Mouse (Mus musculus) left cerebral cortex, postnatal 10 days (tissue): Measurements from ENCODE around the gene Ranbp1. TPM values are rescaled to one million over a fixed set of nuclear protein-coding genes. Genes with fewer than 3 reads are reported as not detected.
"Not testable (repeated sequence)": the region's sequence is repeated elsewhere in the genome, so short reads cannot be mapped to it uniquely, and the experiment has no call there.

Experiments
- DNase-seq, 2 experiments: peaks; one replicate each; pipeline ENCODE4 v3.0.0; 2021 to 2022; ENCODE audit warnings: low spot score in 2 of 2, mixed read lengths in 1 of 2; ENCODE audit errors: extremely low spot score in 1 of 2
- intact Hi-C: fragments of 180-260 bp; cut with DNase I; formaldehyde crosslinking; loops from one replicate; pipeline ENCODE4 v1.15.1; 2025
- microRNA-seq: library from miRNA; unstranded; fragments of <30 nt; microRNA quantifications from one replicate; pipeline ENCODE4 v1.2.0, GENCODE M21; 2022
- total RNA-seq, 2 experiments: library from RNA; stranded (reverse); gene quantifications; 2 replicates each; pipeline ENCODE4 v1.2.3; 2021

Ranbp1 gene
- total RNA-seq, 2 experiments from 2014 or later, result 116 to 122 TPM

DNA sequence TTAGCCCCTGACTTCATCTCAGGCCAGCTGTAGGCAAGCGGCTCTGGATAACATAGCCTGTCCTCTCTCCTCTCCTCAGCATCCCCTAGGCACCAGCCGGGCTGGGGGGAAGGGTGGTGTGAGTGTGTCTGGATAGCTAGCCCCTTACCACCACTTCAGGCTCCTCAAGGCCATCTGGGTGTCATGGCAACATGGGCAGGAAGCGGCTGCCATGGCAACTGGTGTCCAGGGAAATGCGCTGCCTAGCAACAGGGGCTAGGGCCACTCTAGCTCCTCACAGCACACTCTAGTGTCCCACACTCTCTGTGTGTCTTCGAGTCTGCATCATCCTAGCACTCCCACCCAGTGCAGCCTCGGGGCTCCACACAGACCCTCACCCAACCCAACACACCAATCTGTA, 34.8 kb downstream of the Ranbp1 start:
- intact Hi-C loops, result loop anchor here (2.0 to 10.0 kb wide), 2 partner anchors 95 to 289 kb away; partner anchors contain the start of gene Slc25a1
- DNase-seq, result peak; percentile 86 to 89

DNA sequence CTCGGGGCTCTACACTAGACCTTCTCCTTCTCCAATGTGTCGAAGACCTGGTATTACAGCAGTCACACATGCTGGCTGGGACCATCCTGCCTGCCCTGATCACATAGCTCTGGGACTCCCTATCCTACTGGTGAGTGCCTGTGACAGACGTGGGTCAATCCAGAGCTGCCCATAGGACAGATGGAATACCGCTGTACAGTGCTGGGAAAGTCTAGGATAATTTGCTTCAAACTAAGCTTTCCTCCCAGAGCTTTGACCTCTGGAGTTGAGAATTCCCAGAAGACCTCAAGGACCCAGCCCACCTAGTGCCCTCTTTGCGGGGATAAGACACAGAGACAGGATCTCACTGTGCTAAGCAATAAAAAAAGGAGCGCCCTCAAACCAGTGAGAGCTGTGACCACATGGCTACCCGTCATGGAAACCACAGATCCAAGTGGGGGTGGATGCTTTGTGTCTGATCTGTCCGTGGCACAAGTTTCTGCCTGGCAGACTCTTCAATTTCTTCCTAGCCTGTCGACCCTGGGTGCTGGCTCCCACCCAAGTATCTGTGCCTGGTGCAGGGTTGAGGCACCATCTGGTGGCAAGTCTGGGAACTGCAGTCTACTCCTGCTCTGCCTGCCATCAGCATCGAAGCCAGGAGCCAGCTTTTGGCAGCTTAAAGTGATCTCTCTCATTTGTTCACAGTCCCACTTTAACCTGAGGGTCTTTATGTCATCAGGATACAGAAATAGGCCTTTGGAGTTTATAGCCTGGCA, 36.9 kb downstream of the Ranbp1 start:
- peak; percentile 91 to 94 for DNase-seq
- intact Hi-C loops, result loop anchor here (1.0 to 10.0 kb wide), 4 partner anchors 93 to 287 kb away; partner anchors contain the start of genes Dgcr6 and Slc25a1

- intact Hi-C loops, result loop anchor here (1.0 to 10.0 kb wide), 3 partner anchors 103 to 286 kb away; partner anchors contain the start of genes Dgcr6 and Slc25a1
- peak; percentile 65 to 76 for DNase-seq
Observed at GRCm38 (mm10) chr16:18210701-18211416, 37.7 kb downstream of the Ranbp1 start.

DNA sequence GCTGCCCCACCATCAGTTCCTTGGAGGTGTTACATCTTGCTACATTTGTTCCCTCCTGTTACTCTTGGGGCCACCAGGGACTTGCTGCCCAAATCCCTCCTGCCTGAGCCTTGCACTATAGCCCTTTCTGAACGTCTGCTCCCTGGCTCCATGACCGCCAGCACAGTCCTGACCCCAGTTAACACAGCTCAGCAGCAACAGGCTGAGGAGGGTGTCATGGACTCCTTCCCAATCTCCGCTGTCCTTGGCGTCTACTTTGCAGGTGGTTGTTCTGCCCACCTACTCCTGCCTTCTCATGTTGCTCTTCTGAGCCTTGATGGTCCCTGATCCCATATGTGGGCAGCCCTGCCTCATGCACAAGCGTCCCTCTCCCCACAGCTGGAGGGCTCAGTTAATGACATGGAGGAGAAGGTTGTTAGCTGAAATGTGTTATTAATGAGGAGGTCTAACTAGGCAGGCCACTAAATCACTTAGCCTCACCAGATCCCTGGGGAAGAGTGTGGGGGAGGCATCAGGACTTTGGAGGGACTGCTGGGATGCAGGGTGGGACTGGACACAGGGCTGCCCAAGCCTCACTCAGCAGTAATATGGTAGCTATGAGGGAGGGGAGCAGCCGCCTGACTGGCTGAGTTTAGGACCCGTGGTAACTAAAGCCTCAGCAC, 45.0 kb downstream of the Ranbp1 start:
- no peak for DNase-seq
- intact Hi-C loops, result no loop called here

- DNase-seq, result no peak
- intact Hi-C loops, result no loop called here
Observed at GRCm38 (mm10) chr16:18202061-18202460, 46.5 kb downstream of the Ranbp1 start.

- intact Hi-C loops, result no loop called here
- DNase-seq, result no peak
Observed at GRCm38 (mm10) chr16:18201620-18202019, 46.9 kb downstream of the Ranbp1 start.

DNA sequence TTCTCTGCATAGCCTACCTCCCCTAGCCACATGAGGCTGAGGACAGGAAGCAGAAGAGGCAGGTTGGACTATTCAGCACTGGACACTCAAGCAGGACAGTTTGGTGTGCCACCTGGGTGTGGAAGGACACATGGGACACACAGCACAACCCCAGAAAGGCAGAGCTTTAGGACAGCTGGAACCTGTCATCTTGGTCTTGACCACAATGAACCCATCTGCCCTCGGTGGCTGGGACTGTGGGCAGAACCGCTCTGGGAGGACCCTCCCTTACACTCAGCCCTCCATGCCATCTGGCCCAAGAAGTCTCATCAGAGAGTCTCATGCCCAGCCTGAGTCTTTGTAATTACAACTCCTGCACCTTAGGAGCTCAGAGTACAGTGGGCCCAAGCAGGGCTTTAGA, 48.5 kb downstream of the Ranbp1 start:
- DNase-seq, result no peak
- intact Hi-C loops, result no loop called here

GRCm38 (mm10) chr16:18198365-18199098, 50.0 kb downstream of the Ranbp1 start:
- DNase-seq, result no peak
- intact Hi-C loops, result no loop called here

DNA sequence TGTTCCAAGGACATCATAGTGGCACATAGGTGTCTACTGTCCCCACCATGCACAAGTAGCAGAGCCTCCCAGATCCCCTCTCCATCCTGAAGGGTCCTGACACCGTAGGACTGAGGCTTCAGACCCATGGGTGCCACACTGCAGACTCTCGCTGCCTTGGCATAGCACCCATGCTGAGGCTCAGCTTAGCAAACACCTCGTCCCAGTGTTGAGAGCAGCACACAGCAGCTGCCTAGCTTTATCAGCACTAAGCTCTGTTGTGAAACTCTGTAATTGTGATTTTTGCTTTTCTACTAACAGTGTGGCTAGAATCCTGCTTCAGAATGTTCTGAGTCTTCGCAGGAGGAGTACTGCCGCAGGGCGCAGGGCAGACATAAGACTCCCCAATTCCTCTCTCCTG, 50.7 kb downstream of the Ranbp1 start:
- intact Hi-C loops, result no loop called here
- DNase-seq, result no peak

GRCm38 (mm10) chr16:18195561-18195960, 53.0 kb downstream of the Ranbp1 start:
- DNase-seq, intact Hi-C loops: not testable (repeated sequence)

GRCm38 (mm10) chr16:18195068-18195467, 53.5 kb downstream of the Ranbp1 start:
- DNase-seq, result peak; percentile 47 to 73
- intact Hi-C loops, result no loop called here

- intact Hi-C loops, result no loop called here
- peak in 1 of 2 experiments; percentile 39 for DNase-seq
Observed at GRCm38 (mm10) chr16:18194208-18194985, 54.1 kb downstream of the Ranbp1 start.

DNA sequence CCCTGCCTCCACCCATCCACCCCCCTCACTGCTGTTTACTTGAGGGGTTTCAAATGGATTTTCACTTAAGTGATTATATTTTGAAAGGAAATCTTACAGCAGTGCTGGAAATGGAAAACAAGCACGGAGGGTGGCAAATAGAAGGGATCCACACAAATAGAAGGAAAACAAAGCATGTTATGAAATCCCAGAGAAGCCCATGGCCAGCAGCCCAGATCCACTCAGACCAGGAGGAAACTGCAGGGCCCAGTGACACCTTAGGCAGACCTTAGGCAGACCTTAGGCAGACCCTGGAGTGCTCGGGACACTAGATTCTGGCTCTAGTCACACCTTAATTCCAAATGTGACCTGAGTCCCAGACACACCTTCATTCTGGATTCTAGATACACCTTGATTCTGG, 57.5 kb downstream of the Ranbp1 start:
- intact Hi-C loops, result no loop called here
- peak in 1 of 2 experiments; percentile 17 for DNase-seq

Small RNA genes lying within 50 kb of the gene (microRNA-seq; reads per million reads assigned to microRNA genes)
- gene Gm24572 (1.1 reads per million), gene Mir1306 (412 reads per million, percentile 69 among the genes with 10 or more reads in this experiment)

Other genes starting within 250 kb of the Ranbp1 start
- 100 to 1,000 TPM; 111 to 120 TPM for gene Dgcr6, start 195.9 kb downstream of the Ranbp1 start, total RNA-seq
- gene Prodh, start 158.5 kb downstream of the Ranbp1 start, total RNA-seq, result 10 to 100 TPM; 13.5 to 19.5 TPM
- 10 to 100 TPM; 73.2 to 82.6 TPM for gene Rtn4r, start 121.1 kb downstream of the Ranbp1 start, total RNA-seq
- not detected for gene Ccdc188, start 30.9 kb downstream of the Ranbp1 start, total RNA-seq
- 100 to 1,000 TPM; 104 TPM for gene Zdhhc8, start 13.6 kb downstream of the Ranbp1 start, total RNA-seq
- gene Trmt2a, start 53 bp downstream of the Ranbp1 start, total RNA-seq, result 10 to 100 TPM; 46.7 to 53.2 TPM
- gene Gm49776, start 9.6 kb upstream of the Ranbp1 start, total RNA-seq, result not detected
- 10 to 100 TPM; 41.8 to 44.2 TPM for gene Dgcr8, start 40.5 kb upstream of the Ranbp1 start, total RNA-seq
- gene Tango2, start 99.4 kb upstream of the Ranbp1 start, total RNA-seq, result 100 to 1,000 TPM; 105 to 125 TPM
- 10 to 100 TPM; 43.0 to 46.4 TPM for gene Arvcf, start 99.5 kb upstream of the Ranbp1 start, total RNA-seq
- 10 to 100 TPM; 24.1 to 27.4 TPM for gene Txnrd2, start 177.7 kb upstream of the Ranbp1 start, total RNA-seq
- gene Comt, start 178.1 kb upstream of the Ranbp1 start, total RNA-seq, result 10 to 100 TPM; 65.2 to 66.3 TPM
- gene Gnb1l, start 250.0 kb upstream of the Ranbp1 start, total RNA-seq, result 1 to 10 TPM; 7.6 to 8.4 TPM